Mouse (Mus musculus): ENCODE data around the gene Clic3. TPM values are rescaled to one million over a fixed set of nuclear protein-coding genes. Genes with fewer than 3 reads are reported as not detected.

The Clic3 gene
- polyA plus RNA-seq, 1 experiment from 2014 or later = 246 TPM

- ATAC-seq (ENCODE audit: low FRiP score, low TSS enrichment) = peak; percentile 47
- Histone ChIP-seq H3K27ac (replicated peaks) (peak overlapping the region; percentile 84), H3K4me3 (ENCODE audit: low read depth, low read length) (no peak overlapping the region), H3K4me1 (replicated peaks; ENCODE audit: control insufficient read depth, insufficient read depth) (peaks cover 2% of the 10 kb centered on the region; the same call in 1 of the 2 replicates), H3K4me2 (replicated peaks; ENCODE audit: low read depth) (0 out of 2 replicates have a peak overlapping the region, but pooled peaks have one; percentile 11), H3K27me3 (ENCODE audit: control insufficient read depth, insufficient read depth, low read length) (no peaks in the 10 kb centered on the region), H3K36me3 (ENCODE audit: control insufficient read depth, insufficient read depth, low read length) (no peaks in the 10 kb centered on the region), H3K9ac (ENCODE audit: low read length) (no peak overlapping the region), H3K9me3 (ENCODE audit: control insufficient read depth, low read length) (no peaks in the 10 kb centered on the region)
- WGBS = 37% methylated on average over 10 of the region's 10 CpGs
- peak; percentile 62 for DNase-seq (ENCODE audit: low spot score)
- TF ChIP-seq EP300 (optimal IDR thresholded peaks at IDR 0.05) (no peak), CTCF (IDR thresholded peaks at IDR 0.05; ENCODE audit: low read depth) (no peak)
Observed at GRCm38 (mm10) chr2:25479551-25480311, 23.1 kb downstream of the Clic3 start.

- WGBS = 83% methylated on average over 1 of the region's 1 CpGs
- no peaks in the 10 kb centered on the region for H3K9me3 ChIP-seq (ENCODE audit: control insufficient read depth, low read length)
- no peak overlapping the region for H3K4me3 ChIP-seq (ENCODE audit: low read depth, low read length)
- H3K9ac ChIP-seq (ENCODE audit: low read length) = no peak overlapping the region
- no peaks in the 10 kb centered on the region for H3K36me3 ChIP-seq (ENCODE audit: control insufficient read depth, insufficient read depth, low read length)
- H3K27me3 ChIP-seq (ENCODE audit: control insufficient read depth, insufficient read depth, low read length) = no peaks in the 10 kb centered on the region
- H3K27ac ChIP-seq (replicated peaks) = peak overlapping the region; percentile 84
- no peak for TF ChIP-seq EP300 (optimal IDR thresholded peaks at IDR 0.05)
- no peak for TF ChIP-seq CTCF (IDR thresholded peaks at IDR 0.05; ENCODE audit: low read depth)
- no peak overlapping the region for H3K4me2 ChIP-seq (replicated peaks; ENCODE audit: low read depth)
- peaks cover 2% of the 10 kb centered on the region; the same call in 1 of the 2 replicates for H3K4me1 ChIP-seq (replicated peaks; ENCODE audit: control insufficient read depth, insufficient read depth)
- ATAC-seq (ENCODE audit: low FRiP score, low TSS enrichment) = no peak
- DNase-seq (ENCODE audit: low spot score) = no peak
Observed at GRCm38 (mm10) chr2:25480541-25480940, 23.9 kb downstream of the Clic3 start.

DNA sequence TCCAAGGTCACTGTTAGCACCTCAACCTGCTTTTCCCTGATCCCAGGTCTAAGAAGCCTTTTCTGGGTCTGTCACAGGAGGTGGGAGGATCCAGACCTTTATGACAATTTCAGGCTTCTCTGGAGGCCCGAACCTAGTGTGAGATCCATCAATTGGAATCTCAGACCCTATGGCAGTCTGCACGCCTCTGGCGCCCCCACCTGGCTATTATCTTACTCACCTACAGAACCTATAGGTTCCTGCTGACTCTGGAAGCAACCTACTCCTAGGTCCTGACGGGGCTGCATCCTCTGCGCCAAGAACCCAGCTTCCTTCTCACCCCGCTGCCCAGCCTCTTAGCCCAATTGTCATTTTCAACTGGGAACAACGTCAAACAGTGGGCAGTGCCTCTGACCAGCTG is 26.3 kb downstream of the Clic3 start:
- H3K27me3 ChIP-seq (ENCODE audit: control insufficient read depth, insufficient read depth, low read length) = no peaks in the 10 kb centered on the region
- ATAC-seq (ENCODE audit: low FRiP score, low TSS enrichment) (no peak), DNase-seq (ENCODE audit: low spot score) (peak; percentile 79)
- no peaks in the 10 kb centered on the region for H3K9me3 ChIP-seq (ENCODE audit: control insufficient read depth, low read length)
- TF ChIP-seq EP300 (optimal IDR thresholded peaks at IDR 0.05) = no peak
- TF ChIP-seq CTCF (IDR thresholded peaks at IDR 0.05; ENCODE audit: low read depth) = peak; percentile 76
- H3K4me3 ChIP-seq (ENCODE audit: low read depth, low read length) = no peak overlapping the region
- WGBS = 18% methylated on average over 7 of the region's 7 CpGs
- H3K4me1 ChIP-seq (replicated peaks; ENCODE audit: control insufficient read depth, insufficient read depth) = peaks cover 2% of the 10 kb centered on the region; the same call in 1 of the 2 replicates
- H3K36me3 ChIP-seq (ENCODE audit: control insufficient read depth, insufficient read depth, low read length) = no peaks in the 10 kb centered on the region
- no peak overlapping the region for H3K9ac ChIP-seq (ENCODE audit: low read length)
- no peak overlapping the region for H3K4me2 ChIP-seq (replicated peaks; ENCODE audit: low read depth)
- no peak overlapping the region for H3K27ac ChIP-seq (replicated peaks)

GRCm38 (mm10) chr2:25484901-25485647 is 28.4 kb downstream of the Clic3 start:
- 52% methylated on average over 11 of the region's 11 CpGs for WGBS
- H3K4me3 ChIP-seq (ENCODE audit: low read depth, low read length) = no peak overlapping the region
- H3K27ac ChIP-seq (replicated peaks) = peak overlapping the region; percentile 53
- H3K36me3 ChIP-seq (ENCODE audit: control insufficient read depth, insufficient read depth, low read length) = no peaks in the 10 kb centered on the region
- no peak overlapping the region for H3K4me2 ChIP-seq (replicated peaks; ENCODE audit: low read depth)
- ATAC-seq (ENCODE audit: low FRiP score, low TSS enrichment) (peak; percentile 58), DNase-seq (ENCODE audit: low spot score) (peak; percentile 76)
- no peaks in the 10 kb centered on the region for H3K27me3 ChIP-seq (ENCODE audit: control insufficient read depth, insufficient read depth, low read length)
- no peak overlapping the region for H3K9ac ChIP-seq (ENCODE audit: low read length)
- no peaks in the 10 kb centered on the region for H3K9me3 ChIP-seq (ENCODE audit: control insufficient read depth, low read length)
- H3K4me1 ChIP-seq (replicated peaks; ENCODE audit: control insufficient read depth, insufficient read depth) = no peaks in the 10 kb centered on the region
- TF ChIP-seq EP300 (optimal IDR thresholded peaks at IDR 0.05) (no peak), CTCF (IDR thresholded peaks at IDR 0.05; ENCODE audit: low read depth) (no peak)

- no peak overlapping the region for H3K4me3 ChIP-seq (ENCODE audit: low read depth, low read length)
- peak overlapping the region; percentile 65 for H3K27ac ChIP-seq (replicated peaks)
- ATAC-seq (ENCODE audit: low FRiP score, low TSS enrichment) (peak; percentile 22; the same call in 1 of the 2 replicates), DNase-seq (ENCODE audit: low spot score) (peak; percentile 44)
- 55% methylated on average over 6 of the region's 6 CpGs for WGBS
- no peak overlapping the region for H3K9ac ChIP-seq (ENCODE audit: low read length)
- no peak overlapping the region for H3K4me2 ChIP-seq (replicated peaks; ENCODE audit: low read depth)
- no peaks in the 10 kb centered on the region for H3K27me3 ChIP-seq (ENCODE audit: control insufficient read depth, insufficient read depth, low read length)
- no peaks in the 10 kb centered on the region for H3K4me1 ChIP-seq (replicated peaks; ENCODE audit: control insufficient read depth, insufficient read depth)
- no peaks in the 10 kb centered on the region for H3K36me3 ChIP-seq (ENCODE audit: control insufficient read depth, insufficient read depth, low read length)
- TF ChIP-seq EP300 (optimal IDR thresholded peaks at IDR 0.05) = no peak
- no peak for TF ChIP-seq CTCF (IDR thresholded peaks at IDR 0.05; ENCODE audit: low read depth)
- H3K9me3 ChIP-seq (ENCODE audit: control insufficient read depth, low read length) = no peaks in the 10 kb centered on the region
Observed at GRCm38 (mm10) chr2:25487965-25488670, 31.5 kb downstream of the Clic3 start.

Data from stomach, postnatal 0 days (tissue).